Mouse (Mus musculus): ENCODE measurements around the gene Gdnf.

GRCm38 (mm10) chr15:7872473-7872872, 61.8 kb downstream of the Gdnf start:
- TF ChIP-seq CTCF (IDR thresholded peaks at IDR 0.05) (no peak), EP300 (IDR thresholded peaks at IDR 0.05) (no peak)
